Mouse (Mus musculus): ENCODE data around the gene Cnn2. TPM values are rescaled to one million over a fixed set of nuclear protein-coding genes. Genes with fewer than 3 reads are reported as not detected.

Gene Cnn2
- polyA plus RNA-seq, 1 experiment from 2014 or later = 221 TPM

DNA sequence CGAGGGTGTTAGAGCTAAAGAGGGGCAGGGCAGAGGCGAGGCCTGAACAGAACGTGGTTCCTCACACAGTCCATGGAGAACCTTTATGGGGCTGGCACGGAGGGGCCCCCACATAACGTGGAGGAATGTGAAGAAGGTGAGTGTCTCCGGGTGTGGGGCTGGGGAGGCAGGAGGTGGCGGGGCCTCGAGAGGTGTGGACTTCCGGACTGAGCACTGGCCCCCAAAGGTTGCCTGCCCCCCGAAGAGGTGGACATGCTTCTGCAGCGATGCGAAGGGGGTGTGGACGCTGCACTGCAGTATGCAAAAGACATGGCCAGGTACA lies 32.9 kb downstream of the Cnn2 start:
- no peaks in the 10 kb centered on the region for H3K9me3 ChIP-seq (replicated peaks; ENCODE audit: low read length)
- WGBS = 91% methylated on average over 13 of the region's 13 CpGs
- no peak for TF ChIP-seq CTCF (IDR thresholded peaks at IDR 0.05; ENCODE audit: low read depth)
- no peak overlapping the region for H3K9ac ChIP-seq (ENCODE audit: low read depth, low read length)
- DNase-seq (ENCODE audit: low spot score) (no peak), ATAC-seq (replicated peaks; ENCODE audit: low FRiP score, low read depth) (no peak)
- H3K27ac ChIP-seq = no peak overlapping the region
- peaks cover 8% of the 10 kb centered on the region; the same call in 1 of the 2 replicates for H3K4me1 ChIP-seq (replicated peaks; ENCODE audit: insufficient read depth, low read length)
- no peak overlapping the region for H3K4me2 ChIP-seq (ENCODE audit: low read length)
- no peak overlapping the region for H3K4me3 ChIP-seq (replicated peaks; ENCODE audit: low read depth, low read length)
- H3K27me3 ChIP-seq (ENCODE audit: insufficient read depth, low read length) = no peaks in the 10 kb centered on the region
- H3K36me3 ChIP-seq (ENCODE audit: insufficient read depth, low read length) = no peaks in the 10 kb centered on the region

DNA sequence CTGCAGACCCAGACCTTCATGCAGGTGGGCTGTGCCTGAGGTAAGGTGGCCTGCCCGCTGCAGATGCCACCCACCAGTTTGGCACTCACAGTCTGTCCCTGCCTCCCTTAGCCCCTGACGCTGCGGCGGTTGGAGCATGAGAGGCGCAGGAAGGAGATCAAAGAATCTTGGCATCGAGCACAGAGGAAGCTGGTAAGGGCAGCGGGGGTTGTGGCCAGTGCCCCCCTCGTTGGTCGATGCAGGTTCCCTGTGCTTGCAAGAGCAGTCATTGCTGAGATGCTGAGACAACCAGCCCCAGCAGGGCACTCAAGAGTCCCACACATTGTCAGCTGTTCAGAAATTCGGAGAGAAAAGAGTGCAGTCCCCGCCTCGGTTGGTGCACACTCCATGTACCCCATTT lies 33.8 kb downstream of the Cnn2 start:
- H3K4me3 ChIP-seq (replicated peaks; ENCODE audit: low read depth, low read length) = no peak overlapping the region
- no peak for ATAC-seq (replicated peaks; ENCODE audit: low FRiP score, low read depth)
- WGBS = 80% methylated on average over 12 of the region's 12 CpGs

DNA sequence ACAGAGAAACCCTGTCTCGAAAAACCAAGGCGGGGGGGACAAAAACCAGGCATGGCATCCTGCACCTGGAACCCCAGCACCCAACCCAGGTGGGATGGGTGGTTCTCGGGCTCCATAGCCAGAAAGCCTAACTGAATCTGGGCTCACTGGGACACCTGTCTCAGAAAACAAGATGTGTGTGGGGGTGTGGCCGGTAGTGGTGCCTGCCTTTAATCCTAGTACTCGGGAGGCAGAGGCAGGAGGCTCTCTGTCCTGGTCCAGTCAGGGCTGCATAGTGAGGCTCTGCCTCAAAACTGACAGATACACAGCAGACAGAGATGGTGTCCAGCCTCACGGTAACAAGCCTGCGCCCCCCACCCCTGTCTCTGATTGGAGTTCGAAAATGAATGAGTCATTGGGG lies 34.4 kb downstream of the Cnn2 start:
- Histone ChIP-seq H3K9ac (ENCODE audit: low read depth, low read length) (no peak overlapping the region), H3K27me3 (ENCODE audit: insufficient read depth, low read length) (no peaks in the 10 kb centered on the region), H3K27ac (no peak overlapping the region), H3K36me3 (ENCODE audit: insufficient read depth, low read length) (no peaks in the 10 kb centered on the region), H3K4me2 (ENCODE audit: low read length) (no peak overlapping the region), H3K4me1 (replicated peaks; ENCODE audit: insufficient read depth, low read length) (peaks cover 8% of the 10 kb centered on the region; the same call in 1 of the 2 replicates), H3K4me3 (replicated peaks; ENCODE audit: low read depth, low read length) (no peak overlapping the region), H3K9me3 (replicated peaks; ENCODE audit: low read length) (no peaks in the 10 kb centered on the region)
- no peak for DNase-seq (ENCODE audit: low spot score)
- no peak for ATAC-seq (replicated peaks; ENCODE audit: low FRiP score, low read depth)
- 92% methylated on average over 8 of the region's 8 CpGs for WGBS
- no peak for TF ChIP-seq CTCF (IDR thresholded peaks at IDR 0.05; ENCODE audit: low read depth)

More for the DNA sequence above, 33.8 kb downstream of the Cnn2 start:
- Histone ChIP-seq H3K27me3 (ENCODE audit: insufficient read depth, low read length) (no peaks in the 10 kb centered on the region), H3K4me1 (replicated peaks; ENCODE audit: insufficient read depth, low read length) (peaks cover 8% of the 10 kb centered on the region; the same call in 1 of the 2 replicates), H3K4me2 (ENCODE audit: low read length) (no peak overlapping the region), H3K27ac (no peak overlapping the region), H3K9me3 (replicated peaks; ENCODE audit: low read length) (no peaks in the 10 kb centered on the region), H3K36me3 (ENCODE audit: insufficient read depth, low read length) (no peaks in the 10 kb centered on the region), H3K9ac (ENCODE audit: low read depth, low read length) (no peak overlapping the region)
- no peak for TF ChIP-seq CTCF (IDR thresholded peaks at IDR 0.05; ENCODE audit: low read depth)
- DNase-seq (ENCODE audit: low spot score) = no peak

DNA sequence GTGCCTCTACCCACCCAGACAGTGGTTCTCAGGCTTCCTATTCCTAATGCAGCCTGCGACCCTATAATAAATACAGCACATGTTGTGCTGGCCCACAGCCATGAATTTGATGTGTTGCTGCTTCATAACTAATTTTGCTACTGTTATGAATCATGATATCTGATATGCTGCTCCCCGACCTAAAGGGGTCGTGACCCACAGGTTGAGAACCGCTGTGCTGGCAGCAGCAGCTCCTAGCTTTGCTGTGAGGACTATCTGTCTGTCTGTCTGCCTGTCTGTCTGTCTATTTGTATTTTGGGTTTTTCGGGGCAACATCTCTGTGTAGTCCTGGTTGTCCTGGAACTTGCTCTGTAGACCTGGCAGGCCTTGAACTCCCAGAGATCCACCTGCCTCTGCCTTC lies 35.4 kb downstream of the Cnn2 start:
- Histone ChIP-seq H3K4me1 (replicated peaks; ENCODE audit: insufficient read depth, low read length) (peaks cover 6% of the 10 kb centered on the region; the same call in 1 of the 2 replicates), H3K27me3 (ENCODE audit: insufficient read depth, low read length) (no peaks in the 10 kb centered on the region), H3K27ac (no peak overlapping the region), H3K9me3 (replicated peaks; ENCODE audit: low read length) (no peaks in the 10 kb centered on the region), H3K4me3 (replicated peaks; ENCODE audit: low read depth, low read length) (no peak overlapping the region), H3K4me2 (ENCODE audit: low read length) (no peak overlapping the region), H3K9ac (ENCODE audit: low read depth, low read length) (no peak overlapping the region), H3K36me3 (ENCODE audit: insufficient read depth, low read length) (no peaks in the 10 kb centered on the region)
- 70% methylated on average over 5 of the region's 5 CpGs for WGBS
- DNase-seq (ENCODE audit: low spot score) (no peak), ATAC-seq (replicated peaks; ENCODE audit: low FRiP score, low read depth) (no peak)
- no peak for TF ChIP-seq CTCF (IDR thresholded peaks at IDR 0.05; ENCODE audit: low read depth)

DNA sequence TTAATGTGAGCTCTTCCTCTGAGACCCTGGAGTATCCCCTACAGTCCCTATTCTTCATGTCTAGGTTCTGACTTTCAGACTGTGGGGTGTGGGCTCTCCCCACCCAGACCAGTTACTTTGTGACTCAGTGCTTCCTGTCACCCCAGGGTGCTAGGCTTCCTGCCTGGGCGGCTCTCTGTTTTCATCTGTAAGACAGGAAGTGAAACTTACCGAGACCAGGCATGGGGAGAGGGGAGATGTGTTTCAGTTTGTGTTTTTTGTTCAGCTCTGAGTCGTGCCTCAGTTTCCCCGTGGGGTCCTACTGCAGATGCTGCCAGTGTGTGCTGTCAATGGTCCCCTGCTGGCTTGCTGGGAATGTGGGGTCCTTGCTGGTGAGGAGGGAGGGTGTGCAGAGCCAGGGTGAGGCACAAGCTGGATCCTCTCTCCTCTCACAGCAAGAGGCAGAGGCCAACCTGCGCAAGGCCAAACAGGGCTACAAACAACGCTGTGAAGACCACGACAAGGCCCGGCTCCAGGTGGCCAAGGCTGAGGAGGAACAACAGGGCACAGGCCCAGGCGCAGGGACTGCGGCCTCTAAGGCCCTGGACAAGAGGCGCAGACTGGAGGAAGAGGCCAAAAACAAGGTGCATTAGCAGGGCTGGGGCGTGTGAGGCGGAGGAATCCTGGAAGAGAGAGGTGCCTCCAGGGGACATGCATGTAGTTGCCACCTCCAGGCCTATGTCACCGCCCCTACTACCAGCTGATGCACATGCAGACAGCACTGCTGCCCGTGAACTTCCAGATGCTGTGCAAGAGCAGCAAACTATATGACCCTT lies 36.1 kb downstream of the Cnn2 start:
- H3K9ac ChIP-seq (ENCODE audit: low read depth, low read length) = 0 out of 2 replicates have a peak overlapping the region, but pooled peaks have one; percentile 31
- no peak overlapping the region for H3K27ac ChIP-seq
- no peak for DNase-seq (ENCODE audit: low spot score)
- H3K4me1 ChIP-seq (replicated peaks; ENCODE audit: insufficient read depth, low read length) = no peaks in the 10 kb centered on the region
- no peak for ATAC-seq (replicated peaks; ENCODE audit: low FRiP score, low read depth)
- H3K9me3 ChIP-seq (replicated peaks; ENCODE audit: low read length) = no peaks in the 10 kb centered on the region
- no peak overlapping the region for H3K4me2 ChIP-seq (ENCODE audit: low read length)
- no peaks in the 10 kb centered on the region for H3K27me3 ChIP-seq (ENCODE audit: insufficient read depth, low read length)
- no peak overlapping the region for H3K4me3 ChIP-seq (replicated peaks; ENCODE audit: low read depth, low read length)
- TF ChIP-seq CTCF (IDR thresholded peaks at IDR 0.05; ENCODE audit: low read depth) = no peak
- WGBS = 77% methylated on average over 15 of the region's 15 CpGs
- no peaks in the 10 kb centered on the region for H3K36me3 ChIP-seq (ENCODE audit: insufficient read depth, low read length)

DNA sequence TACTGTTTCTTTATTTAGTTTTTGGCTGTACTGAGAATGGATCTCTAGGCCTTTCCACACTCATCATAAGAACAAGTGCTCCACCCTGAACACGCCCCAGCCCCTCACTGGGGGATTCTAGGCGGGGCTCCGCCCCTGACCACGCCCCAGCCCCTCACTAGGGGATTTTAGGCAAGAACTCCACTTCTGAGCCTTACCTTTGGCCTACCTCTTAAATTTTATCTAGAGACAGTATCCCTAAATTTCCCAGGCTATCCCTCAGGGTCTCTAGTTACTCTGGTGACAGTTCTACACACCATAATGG lies 36.6 kb downstream of the Cnn2 start:
- no peak for TF ChIP-seq CTCF (IDR thresholded peaks at IDR 0.05; ENCODE audit: low read depth)
- Histone ChIP-seq H3K27me3 (ENCODE audit: insufficient read depth, low read length) (no peaks in the 10 kb centered on the region), H3K4me2 (ENCODE audit: low read length) (no peak overlapping the region), H3K9me3 (replicated peaks; ENCODE audit: low read length) (no peaks in the 10 kb centered on the region), H3K9ac (ENCODE audit: low read depth, low read length) (no peak overlapping the region), H3K27ac (no peak overlapping the region), H3K4me1 (replicated peaks; ENCODE audit: insufficient read depth, low read length) (no peaks in the 10 kb centered on the region), H3K36me3 (ENCODE audit: insufficient read depth, low read length) (no peaks in the 10 kb centered on the region), H3K4me3 (replicated peaks; ENCODE audit: low read depth, low read length) (no peak overlapping the region)
- no peak for DNase-seq (ENCODE audit: low spot score)
- WGBS = 53% methylated on average over 4 of the region's 4 CpGs
- no peak for ATAC-seq (replicated peaks; ENCODE audit: low FRiP score, low read depth)

DNA sequence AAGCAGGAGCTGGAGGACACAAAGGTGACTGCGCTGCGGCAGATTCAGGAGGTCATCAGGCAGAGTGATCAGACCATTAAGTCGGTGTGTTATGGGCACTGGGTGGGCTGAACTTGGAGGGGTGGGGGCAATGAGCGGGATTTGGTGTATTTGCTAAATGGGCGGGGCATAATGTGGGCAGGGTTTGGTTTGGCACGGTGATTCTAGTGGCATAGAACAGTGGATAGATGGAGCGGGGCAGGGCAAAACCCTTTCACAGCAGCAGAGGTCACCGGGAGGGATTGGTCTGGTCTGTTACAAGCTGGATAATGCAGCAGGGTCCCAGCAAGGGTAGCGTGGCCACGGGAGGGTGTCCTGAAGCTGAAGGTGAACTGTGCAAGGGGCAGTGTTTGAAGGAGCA lies 37.1 kb downstream of the Cnn2 start:
- H3K27ac ChIP-seq = no peak overlapping the region
- H3K9me3 ChIP-seq (replicated peaks; ENCODE audit: low read length) = no peaks in the 10 kb centered on the region
- no peak for DNase-seq (ENCODE audit: low spot score)
- no peak overlapping the region for H3K9ac ChIP-seq (ENCODE audit: low read depth, low read length)
- H3K27me3 ChIP-seq (ENCODE audit: insufficient read depth, low read length) = no peaks in the 10 kb centered on the region
- H3K4me2 ChIP-seq (ENCODE audit: low read length) = no peak overlapping the region
- no peak for TF ChIP-seq CTCF (IDR thresholded peaks at IDR 0.05; ENCODE audit: low read depth)
- H3K4me1 ChIP-seq (replicated peaks; ENCODE audit: insufficient read depth, low read length) = no peaks in the 10 kb centered on the region
- H3K4me3 ChIP-seq (replicated peaks; ENCODE audit: low read depth, low read length) = no peak overlapping the region
- no peaks in the 10 kb centered on the region for H3K36me3 ChIP-seq (ENCODE audit: insufficient read depth, low read length)
- ATAC-seq (replicated peaks; ENCODE audit: low FRiP score, low read depth) = no peak
- 75% methylated on average over 10 of the region's 10 CpGs for WGBS
